Mouse (Mus musculus) cerebellum, adult 8-10 months (tissue): ENCODE measurements at regions not wholly inside any gene's neighbourhood (a gene's known extent, or its start where the extent isn't known, plus 50 kb on each side); places are given as distances from the start of the nearest gene placed in this dataset.
"Not testable (repeated sequence)": the region's sequence is repeated elsewhere in the genome, so short reads cannot be mapped to it uniquely, and the experiment has no call there.

Experiments used
- DNase-seq: peaks from one replicate; pipeline ENCODE4 v3.0.0; 2022

GRCm38 (mm10) chr7:116596914-116597313, 92.7 kb downstream of the Nucb2 start:
- DNase-seq: no peak

GRCm38 (mm10) chr7:116600340-116600739, 96.2 kb downstream of the Nucb2 start:
- DNase-seq: no peak

GRCm38 (mm10) chr7:116603167-116603839, 99.1 kb downstream of the Nucb2 start:
- no peak for DNase-seq

- no peak for DNase-seq
Observed at GRCm38 (mm10) chr7:116603840-116604194, 99.6 kb downstream of the Nucb2 start.

- DNase-seq: peak; percentile 39
Observed at GRCm38 (mm10) chr7:116606255-116606654, 102.1 kb downstream of the Nucb2 start.

GRCm38 (mm10) chr7:116606751-116607483, 102.7 kb downstream of the Nucb2 start:
- DNase-seq: peak; percentile 21

GRCm38 (mm10) chr7:116607628-116608225, 103.6 kb downstream of the Nucb2 start:
- DNase-seq: peak; percentile 9

GRCm38 (mm10) chr7:116608350-116609085, 104.3 kb downstream of the Nucb2 start:
- peak; percentile 49 for DNase-seq

- no peak for DNase-seq
Observed at GRCm38 (mm10) chr7:116609406-116609805, 105.2 kb downstream of the Nucb2 start.

- no peak for DNase-seq
Observed at GRCm38 (mm10) chr7:116609906-116610305, 105.7 kb downstream of the Nucb2 start.

- DNase-seq: no peak
Observed at GRCm38 (mm10) chr7:116615984-116616383, 111.8 kb downstream of the Nucb2 start.

GRCm38 (mm10) chr7:116619636-116620035, 115.5 kb downstream of the Nucb2 start:
- DNase-seq: no peak

GRCm38 (mm10) chr7:116620381-116620780, 116.2 kb downstream of the Nucb2 start:
- no peak for DNase-seq

- DNase-seq: no peak
Observed at GRCm38 (mm10) chr7:116633210-116633609, 129.0 kb downstream of the Nucb2 start.

GRCm38 (mm10) chr7:116644902-116645650, 140.9 kb downstream of the Nucb2 start:
- peak; percentile 16 for DNase-seq

GRCm38 (mm10) chr7:116654466-116654865, 150.3 kb downstream of the Nucb2 start:
- no peak for DNase-seq

GRCm38 (mm10) chr7:116657040-116657439, 152.9 kb downstream of the Nucb2 start:
- DNase-seq: not testable (repeated sequence)

GRCm38 (mm10) chr7:116665581-116665980, 161.4 kb downstream of the Nucb2 start:
- no peak for DNase-seq

- no peak for DNase-seq
Observed at GRCm38 (mm10) chr7:116674199-116675019, 170.2 kb downstream of the Nucb2 start.

- DNase-seq: no peak
Observed at GRCm38 (mm10) chr7:116676696-116677095, 172.5 kb downstream of the Nucb2 start.

GRCm38 (mm10) chr7:116679195-116679594, 175.0 kb downstream of the Nucb2 start:
- no peak for DNase-seq

- DNase-seq: no peak
Observed at GRCm38 (mm10) chr7:116680523-116680922, 176.4 kb downstream of the Nucb2 start.
